Mouse (Mus musculus): Measurements from ENCODE around the gene Cbx2. TPM values are rescaled to one million over a fixed set of nuclear protein-coding genes. Genes with fewer than 3 reads are reported as not detected.

Cbx2 gene
- polyA plus RNA-seq, 1 experiment from 2014 or later = 9.8 TPM

Other genes starting within 250 kb of the Cbx2 start
- 0.09 and 0.16 TPM in 2 replicates for gene Rbfox3, start 111.4 kb upstream of the Cbx2 start, polyA plus RNA-seq (2014; fragmentation: Nextera tagmentation; extraction: Ambion mirVana)
- not detected in 2 replicates for gene Enpp7, start 34.8 kb upstream of the Cbx2 start, polyA plus RNA-seq (2014; fragmentation: Nextera tagmentation; extraction: Ambion mirVana)
- gene Cbx8, start 18.0 kb downstream of the Cbx2 start, polyA plus RNA-seq (2014; fragmentation: Nextera tagmentation; extraction: Ambion mirVana) = 9.3 and 9.6 TPM in 2 replicates
- 6.5 and 9.2 TPM in 2 replicates for gene Cbx4, start 63.3 kb downstream of the Cbx2 start, polyA plus RNA-seq (2014; fragmentation: Nextera tagmentation; extraction: Ambion mirVana)
- 8.7 and 10.3 TPM in 2 replicates for gene Tbc1d16, start 205.5 kb downstream of the Cbx2 start, polyA plus RNA-seq (2014; fragmentation: Nextera tagmentation; extraction: Ambion mirVana)
- gene Ccdc40, start 205.6 kb downstream of the Cbx2 start, polyA plus RNA-seq (2014; fragmentation: Nextera tagmentation; extraction: Ambion mirVana) = 1.8 and 1.9 TPM in 2 replicates
- gene Gaa, start 244.9 kb downstream of the Cbx2 start, polyA plus RNA-seq (2014; fragmentation: Nextera tagmentation; extraction: Ambion mirVana) = 73.6 and 75.7 TPM in 2 replicates

All from heart, embryonic 14.5 days (tissue).